Mouse (Mus musculus): ENCODE data around the gene Dusp5. TPM values are rescaled to one million over a fixed set of nuclear protein-coding genes. Genes with fewer than 3 reads are reported as not detected.

Dusp5 gene
- polyA plus RNA-seq, 1 experiment from 2014 or later = 5.0 TPM

GRCm38 (mm10) chr19:53504181-53504580 is 24.7 kb upstream of the Dusp5 start:
- 0 out of 2 replicates have a peak, but pooled peaks cover 3% of the 10 kb centered on the region for H3K4me1 ChIP-seq (ENCODE audit: control insufficient read depth, insufficient read depth, low read length)
- H3K27ac ChIP-seq (ENCODE audit: low read depth, low read length) = no peak overlapping the region
- WGBS = 91% methylated on average over 7 of the region's 7 CpGs
- DNase-seq (ENCODE audit: low spot score) (no peak), ATAC-seq (ENCODE audit: insufficient read depth, low FRiP score, low TSS enrichment) (no peak)
- no peaks in the 10 kb centered on the region for H3K9me3 ChIP-seq (ENCODE audit: control insufficient read depth, low read length)
- H3K4me2 ChIP-seq (ENCODE audit: low read depth) = no peak overlapping the region
- H3K9ac ChIP-seq (ENCODE audit: low read length) = no peak overlapping the region
- no peaks in the 10 kb centered on the region for H3K27me3 ChIP-seq (ENCODE audit: control insufficient read depth, insufficient read depth, low read length)
- H3K36me3 ChIP-seq (ENCODE audit: control insufficient read depth, insufficient read depth, low read length) = no peaks in the 10 kb centered on the region
- H3K4me3 ChIP-seq (ENCODE audit: low read depth, low read length) = no peak overlapping the region

GRCm38 (mm10) chr19:53505728-53506127 is 23.2 kb upstream of the Dusp5 start:
- 83% methylated on average over 10 of the region's 10 CpGs for WGBS
- ATAC-seq (ENCODE audit: insufficient read depth, low FRiP score, low TSS enrichment) = no peak

GRCm38 (mm10) chr19:53507497-53507896 is 21.4 kb upstream of the Dusp5 start:
- no peaks in the 10 kb centered on the region for H3K36me3 ChIP-seq (ENCODE audit: control insufficient read depth, insufficient read depth, low read length)
- no peak overlapping the region for H3K9ac ChIP-seq (ENCODE audit: low read length)
- H3K27me3 ChIP-seq (ENCODE audit: control insufficient read depth, insufficient read depth, low read length) = 0 out of 2 replicates have a peak, but pooled peaks cover 3% of the 10 kb centered on the region
- ATAC-seq (ENCODE audit: insufficient read depth, low FRiP score, low TSS enrichment) = no peak
- no peaks in the 10 kb centered on the region for H3K9me3 ChIP-seq (ENCODE audit: control insufficient read depth, low read length)
- DNase-seq (ENCODE audit: low spot score) = peak; percentile 9
- 0 out of 2 replicates have a peak, but pooled peaks cover 5% of the 10 kb centered on the region for H3K4me1 ChIP-seq (ENCODE audit: control insufficient read depth, insufficient read depth, low read length)
- WGBS = 60% methylated on average over 8 of the region's 8 CpGs
- H3K4me2 ChIP-seq (ENCODE audit: low read depth) = no peak overlapping the region
- H3K4me3 ChIP-seq (ENCODE audit: low read depth, low read length) = no peak overlapping the region
- no peak overlapping the region for H3K27ac ChIP-seq (ENCODE audit: low read depth, low read length)

More at GRCm38 (mm10) chr19:53505728-53506127, 23.2 kb upstream of the Dusp5 start:
- DNase-seq (ENCODE audit: low spot score) = peak; percentile 8
- H3K27ac ChIP-seq (ENCODE audit: low read depth, low read length) = no peak overlapping the region
- H3K27me3 ChIP-seq (ENCODE audit: control insufficient read depth, insufficient read depth, low read length) = no peaks in the 10 kb centered on the region
- H3K9ac ChIP-seq (ENCODE audit: low read length) = no peak overlapping the region
- no peaks in the 10 kb centered on the region for H3K9me3 ChIP-seq (ENCODE audit: control insufficient read depth, low read length)
- no peaks in the 10 kb centered on the region for H3K4me1 ChIP-seq (ENCODE audit: control insufficient read depth, insufficient read depth, low read length)
- H3K4me3 ChIP-seq (ENCODE audit: low read depth, low read length) = no peak overlapping the region
- no peak overlapping the region for H3K4me2 ChIP-seq (ENCODE audit: low read depth)
- no peaks in the 10 kb centered on the region for H3K36me3 ChIP-seq (ENCODE audit: control insufficient read depth, insufficient read depth, low read length)

GRCm38 (mm10) chr19:53511244-53511934 is 17.5 kb upstream of the Dusp5 start:
- WGBS = 34% methylated on average over 13 of the region's 13 CpGs
- no peak overlapping the region for H3K27ac ChIP-seq (ENCODE audit: low read depth, low read length)

GRCm38 (mm10) chr19:53517370-53518096 is 11.4 kb upstream of the Dusp5 start:
- H3K27ac ChIP-seq (ENCODE audit: low read depth, low read length) = no peak overlapping the region
- no peaks in the 10 kb centered on the region for H3K9me3 ChIP-seq (ENCODE audit: control insufficient read depth, low read length)
- WGBS = 44% methylated on average over 18 of the region's 18 CpGs
- ATAC-seq (ENCODE audit: insufficient read depth, low FRiP score, low TSS enrichment) (no peak), DNase-seq (ENCODE audit: low spot score) (peak; percentile 8)
- no peak overlapping the region for H3K4me3 ChIP-seq (ENCODE audit: low read depth, low read length)
- H3K4me1 ChIP-seq (ENCODE audit: control insufficient read depth, insufficient read depth, low read length) = no peaks in the 10 kb centered on the region
- H3K9ac ChIP-seq (ENCODE audit: low read length) = no peak overlapping the region
- H3K4me2 ChIP-seq (ENCODE audit: low read depth) = no peak overlapping the region
- no peaks in the 10 kb centered on the region for H3K27me3 ChIP-seq (ENCODE audit: control insufficient read depth, insufficient read depth, low read length)
- no peaks in the 10 kb centered on the region for H3K36me3 ChIP-seq (ENCODE audit: control insufficient read depth, insufficient read depth, low read length)

More at GRCm38 (mm10) chr19:53511244-53511934, 17.5 kb upstream of the Dusp5 start:
- no peaks in the 10 kb centered on the region for H3K9me3 ChIP-seq (ENCODE audit: control insufficient read depth, low read length)
- no peak overlapping the region for H3K4me3 ChIP-seq (ENCODE audit: low read depth, low read length)
- H3K4me2 ChIP-seq (ENCODE audit: low read depth) = no peak overlapping the region
- no peak overlapping the region for H3K9ac ChIP-seq (ENCODE audit: low read length)
- ATAC-seq (ENCODE audit: insufficient read depth, low FRiP score, low TSS enrichment) (no peak), DNase-seq (ENCODE audit: low spot score) (peak; percentile 6)
- 0 out of 2 replicates have a peak, but pooled peaks cover 3% of the 10 kb centered on the region for H3K27me3 ChIP-seq (ENCODE audit: control insufficient read depth, insufficient read depth, low read length)
- H3K36me3 ChIP-seq (ENCODE audit: control insufficient read depth, insufficient read depth, low read length) = no peaks in the 10 kb centered on the region
- 0 out of 2 replicates have a peak, but pooled peaks cover 5% of the 10 kb centered on the region for H3K4me1 ChIP-seq (ENCODE audit: control insufficient read depth, insufficient read depth, low read length)

- H3K9me3 ChIP-seq (ENCODE audit: control insufficient read depth, low read length) = no peaks in the 10 kb centered on the region
- no peak overlapping the region for H3K4me2 ChIP-seq (ENCODE audit: low read depth)
- no peak overlapping the region for H3K27ac ChIP-seq (ENCODE audit: low read depth, low read length)
- no peaks in the 10 kb centered on the region for H3K36me3 ChIP-seq (ENCODE audit: control insufficient read depth, insufficient read depth, low read length)
- ATAC-seq (ENCODE audit: insufficient read depth, low FRiP score, low TSS enrichment) = no peak
- DNase-seq (ENCODE audit: low spot score) = no peak
- WGBS = 94% methylated on average over 8 of the region's 8 CpGs
- H3K4me3 ChIP-seq (ENCODE audit: low read depth, low read length) = no peak overlapping the region
- H3K27me3 ChIP-seq (ENCODE audit: control insufficient read depth, insufficient read depth, low read length) = no peaks in the 10 kb centered on the region
- H3K9ac ChIP-seq (ENCODE audit: low read length) = no peak overlapping the region
- H3K4me1 ChIP-seq (ENCODE audit: control insufficient read depth, insufficient read depth, low read length) = no peaks in the 10 kb centered on the region
These were observed 9.4 kb upstream of the Dusp5 start for GRCm38 (mm10) chr19:53519549-53519948.

GRCm38 (mm10) chr19:53519981-53520380 is 8.9 kb upstream of the Dusp5 start:
- no peaks in the 10 kb centered on the region for H3K27me3 ChIP-seq (ENCODE audit: control insufficient read depth, insufficient read depth, low read length)
- DNase-seq (ENCODE audit: low spot score) (no peak), ATAC-seq (ENCODE audit: insufficient read depth, low FRiP score, low TSS enrichment) (no peak)
- no peak overlapping the region for H3K4me2 ChIP-seq (ENCODE audit: low read depth)
- no peak overlapping the region for H3K4me3 ChIP-seq (ENCODE audit: low read depth, low read length)
- no peak overlapping the region for H3K9ac ChIP-seq (ENCODE audit: low read length)
- H3K36me3 ChIP-seq (ENCODE audit: control insufficient read depth, insufficient read depth, low read length) = no peaks in the 10 kb centered on the region
- 84% methylated on average over 10 of the region's 10 CpGs for WGBS
- no peak overlapping the region for H3K27ac ChIP-seq (ENCODE audit: low read depth, low read length)
- no peaks in the 10 kb centered on the region for H3K4me1 ChIP-seq (ENCODE audit: control insufficient read depth, insufficient read depth, low read length)
- no peaks in the 10 kb centered on the region for H3K9me3 ChIP-seq (ENCODE audit: control insufficient read depth, low read length)

- no peaks in the 10 kb centered on the region for H3K36me3 ChIP-seq (ENCODE audit: control insufficient read depth, insufficient read depth, low read length)
These were observed 7.6 kb upstream of the Dusp5 start for GRCm38 (mm10) chr19:53521137-53521795.

More at GRCm38 (mm10) chr19:53521137-53521795, 7.6 kb upstream of the Dusp5 start:
- DNase-seq (ENCODE audit: low spot score) (peak; percentile 9), ATAC-seq (ENCODE audit: insufficient read depth, low FRiP score, low TSS enrichment) (no peak)
- Histone ChIP-seq H3K4me2 (ENCODE audit: low read depth) (no peak overlapping the region), H3K27me3 (ENCODE audit: control insufficient read depth, insufficient read depth, low read length) (no peaks in the 10 kb centered on the region), H3K4me1 (ENCODE audit: control insufficient read depth, insufficient read depth, low read length) (no peaks in the 10 kb centered on the region), H3K4me3 (ENCODE audit: low read depth, low read length) (no peak overlapping the region), H3K9ac (ENCODE audit: low read length) (no peak overlapping the region), H3K27ac (ENCODE audit: low read depth, low read length) (no peak overlapping the region), H3K9me3 (ENCODE audit: control insufficient read depth, low read length) (no peaks in the 10 kb centered on the region)
- 56% methylated on average over 11 of the region's 11 CpGs for WGBS

All from neural tube, embryonic 11.5 days (tissue).